Mouse (Mus musculus) Patski (cell line): ENCODE measurements at regions not wholly inside any gene's neighbourhood (a gene's known extent, or its start where the extent isn't known, plus 50 kb on each side); places are given as distances from the start of the nearest gene placed in this dataset.
"Not testable (repeated sequence)": the region's sequence is repeated elsewhere in the genome, so short reads cannot be mapped to it uniquely, and the experiment has no call there.

Source experiments
- ATAC-seq: fragments of 100-300 bp; one replicate; pipeline ENCODE4 v1.8.0; 2021
- CTCF ChIA-PET: fragments of 350-600 bp; sonication (Branson Sonifier 250); formaldehyde crosslinking; loops from one replicate; lab custom pipeline; 2022; ENCODE audit warnings: inconsistent platforms; lab: Charles Lee
- POLR2A ChIA-PET: fragments of 350-600 bp; sonication (Branson Sonifier 250); formaldehyde crosslinking; loops from one replicate; lab custom pipeline; 2022; ENCODE audit warnings: antibody characterized with exemption, inconsistent platforms; lab: Charles Lee
- DNase-seq: peaks from one replicate; pipeline ENCODE4 v3.0.0-alpha.2; 2011; ENCODE audit warnings: low read depth, low spot score
- H3K27me3 ChIP-seq: fragments of 371-371 bp; one replicate; pipeline ENCODE4 v1.5.1; 2021
- CTCF ChIP-seq: fragments of 100-300 bp; IDR thresholded peaks from one replicate; pipeline ENCODE4 v1.5.1; 2021
- in situ Hi-C: fragments of 300-500 bp; cut with MboI; formaldehyde crosslinking; loops from 3 replicates; pipeline ENCODE4 v1.11.1; 2018; ENCODE audit warnings: low pct_unique_long_range_greater_than_20kb, mixed read lengths

- H3K27me3 ChIP-seq: no peaks in the 10 kb centered on the region
- ChIA-PET POLR2A (no interaction called here), CTCF (interaction anchor here (0.9 to 1.4 kb wide), 2 partner anchors 10 to 29 kb away, joined by 3 to 5 read pairs; no protein-coding TSS in a partner anchor)
- no peak for DNase-seq
- no peak for ATAC-seq
- in situ Hi-C loops: no loop called here
- TF ChIP-seq CTCF: no peak
Measured at GRCm38 (mm10) chr3:157371509-157371908, 162.5 kb upstream of the Zranb2 start.

GRCm38 (mm10) chr3:157373333-157373732, 160.6 kb upstream of the Zranb2 start:
- ATAC-seq: no peak
- ChIA-PET POLR2A (no interaction called here), CTCF (interaction anchor here (1.4 to 1.5 kb wide), 2 partner anchors 10 to 14 kb away, joined by 3 read pairs; no protein-coding TSS in a partner anchor)
- no peak for TF ChIP-seq CTCF
- H3K27me3 ChIP-seq: no peaks in the 10 kb centered on the region
- no peak for DNase-seq
- in situ Hi-C loops: no loop called here

- CTCF ChIA-PET: interaction anchor here (1.8 kb wide), 1 partner anchor 17 kb away, joined by 4 read pairs; no protein-coding TSS in a partner anchor
- POLR2A ChIA-PET: no interaction called here
- TF ChIP-seq CTCF: no peak
- no peaks in the 10 kb centered on the region for H3K27me3 ChIP-seq
- in situ Hi-C loops: no loop called here
- DNase-seq (no peak), ATAC-seq (no peak)
Measured at GRCm38 (mm10) chr3:157374178-157374577, 159.8 kb upstream of the Zranb2 start.

GRCm38 (mm10) chr3:157377531-157377930, 156.4 kb upstream of the Zranb2 start:
- in situ Hi-C loops: no loop called here
- no peaks in the 10 kb centered on the region for H3K27me3 ChIP-seq
- DNase-seq: no peak
- POLR2A ChIA-PET: no interaction called here
- CTCF ChIA-PET: no interaction called here
- TF ChIP-seq CTCF: no peak
- ATAC-seq: no peak

GRCm38 (mm10) chr3:157378127-157378526, 155.8 kb upstream of the Zranb2 start:
- DNase-seq: no peak
- H3K27me3 ChIP-seq: no peaks in the 10 kb centered on the region
- ChIA-PET POLR2A (no interaction called here), CTCF (no interaction called here)
- no peak for TF ChIP-seq CTCF
- ATAC-seq: no peak
- in situ Hi-C loops: no loop called here

GRCm38 (mm10) chr3:157391835-157392234, 142.1 kb upstream of the Zranb2 start:
- DNase-seq: no peak
- in situ Hi-C loops: no loop called here
- POLR2A ChIA-PET: no interaction called here
- no peaks in the 10 kb centered on the region for H3K27me3 ChIP-seq
- CTCF ChIA-PET: interaction anchor here (1.1 to 1.3 kb wide), 2 partner anchors 17 to 33 kb away, joined by 3 to 4 read pairs; no protein-coding TSS in a partner anchor
- no peak for TF ChIP-seq CTCF
- no peak for ATAC-seq

- CTCF ChIA-PET: no interaction called here
- DNase-seq: no peak
- no peak for TF ChIP-seq CTCF
- POLR2A ChIA-PET: no interaction called here
- H3K27me3 ChIP-seq: no peaks in the 10 kb centered on the region
- ATAC-seq: no peak
- in situ Hi-C loops: no loop called here
Measured at GRCm38 (mm10) chr3:157393903-157394302, 140.1 kb upstream of the Zranb2 start.

GRCm38 (mm10) chr3:157399909-157400308, 134.1 kb upstream of the Zranb2 start:
- H3K27me3 ChIP-seq: no peaks in the 10 kb centered on the region
- ChIA-PET POLR2A (no interaction called here), CTCF (no interaction called here)
- no peak for DNase-seq
- in situ Hi-C loops: no loop called here
- TF ChIP-seq CTCF: no peak
- no peak for ATAC-seq

- no peaks in the 10 kb centered on the region for H3K27me3 ChIP-seq
- in situ Hi-C loops: no loop called here
- DNase-seq: no peak
- TF ChIP-seq CTCF: no peak
- no peak for ATAC-seq
- ChIA-PET CTCF (no interaction called here), POLR2A (no interaction called here)
Measured at GRCm38 (mm10) chr3:157404054-157404453, 129.9 kb upstream of the Zranb2 start.

- CTCF ChIA-PET: interaction anchor here (0.8 kb wide), 1 partner anchor 62 kb away, joined by 3 read pairs; no protein-coding TSS in a partner anchor
- POLR2A ChIA-PET, H3K27me3 ChIP-seq, DNase-seq, in situ Hi-C loops, ATAC-seq: not testable (repeated sequence)
Measured at GRCm38 (mm10) chr3:157423447-157423846, 110.5 kb upstream of the Zranb2 start.

GRCm38 (mm10) chr3:157426720-157427119, 107.2 kb upstream of the Zranb2 start:
- no peaks in the 10 kb centered on the region for H3K27me3 ChIP-seq
- CTCF ChIA-PET: interaction anchor here (1.2 kb wide), 1 partner anchor 25 kb away, joined by 3 read pairs; no protein-coding TSS in a partner anchor
- no peak for ATAC-seq
- DNase-seq: no peak
- in situ Hi-C loops: no loop called here
- POLR2A ChIA-PET: no interaction called here
- TF ChIP-seq CTCF: no peak

- TF ChIP-seq CTCF: peak; percentile 56
- POLR2A ChIA-PET: no interaction called here
- in situ Hi-C loops: no loop called here
- CTCF ChIA-PET: interaction anchor here (1.1 kb wide), 1 partner anchor 8 kb away, joined by 3 read pairs; no protein-coding TSS in a partner anchor
- ATAC-seq (no peak), DNase-seq (no peak)
- H3K27me3 ChIP-seq: no peaks in the 10 kb centered on the region
Measured at GRCm38 (mm10) chr3:157449794-157450193, 84.2 kb upstream of the Zranb2 start.
